Mouse (Mus musculus) gastrocnemius, postnatal 10 days (tissue): ENCODE results near the gene Ascc3. TPM values are rescaled to one million over a fixed set of nuclear protein-coding genes. Genes with fewer than 3 reads are reported as not detected.

Experiments used
- DNase-seq: peaks from one replicate; pipeline ENCODE4 v3.0.0; 2021; ENCODE audit warnings: mixed read lengths
- total RNA-seq, 2 experiments: library from RNA; stranded (reverse); gene quantifications; 2 replicates each; pipeline ENCODE4 v1.2.3; 2021

Gene Ascc3
- total RNA-seq, 2 experiments from 2014 or later: 13.6 to 17.1 TPM

DNA sequence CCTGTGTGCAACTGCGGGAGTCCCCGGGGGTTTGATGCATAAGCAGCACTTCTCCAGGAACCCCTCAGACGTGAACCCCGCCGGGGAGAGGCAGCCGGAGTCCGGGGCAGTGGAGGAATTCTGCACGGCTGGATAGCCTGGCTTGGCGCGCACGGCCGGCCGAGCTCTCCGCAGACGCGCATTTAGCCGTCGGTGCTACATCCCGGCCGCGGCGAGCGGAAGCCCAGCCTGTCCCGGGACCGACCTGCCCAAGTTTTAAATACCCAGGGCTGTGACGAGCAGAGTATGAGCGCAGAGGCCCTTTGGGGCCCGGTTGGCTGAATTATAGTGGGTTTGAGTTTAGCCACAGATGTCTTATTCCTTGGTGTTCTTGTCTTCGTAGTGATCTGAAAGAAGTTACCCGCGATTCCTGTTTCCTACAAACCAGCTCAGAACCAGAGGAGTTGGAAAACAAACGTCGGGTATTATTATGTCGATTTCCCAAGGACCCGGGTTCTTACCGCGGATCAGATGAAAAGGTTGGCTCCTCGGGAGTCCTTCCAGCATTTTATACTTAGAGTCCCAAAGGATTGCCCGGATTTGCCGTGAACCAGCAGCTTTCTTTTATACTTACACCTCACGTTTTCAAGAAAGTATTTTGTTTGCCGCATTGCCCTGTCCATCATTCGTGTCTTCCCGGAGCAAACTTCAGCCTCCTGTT is 302.8 kb downstream of the Ascc3 start:
- DNase-seq: no peak

DNA sequence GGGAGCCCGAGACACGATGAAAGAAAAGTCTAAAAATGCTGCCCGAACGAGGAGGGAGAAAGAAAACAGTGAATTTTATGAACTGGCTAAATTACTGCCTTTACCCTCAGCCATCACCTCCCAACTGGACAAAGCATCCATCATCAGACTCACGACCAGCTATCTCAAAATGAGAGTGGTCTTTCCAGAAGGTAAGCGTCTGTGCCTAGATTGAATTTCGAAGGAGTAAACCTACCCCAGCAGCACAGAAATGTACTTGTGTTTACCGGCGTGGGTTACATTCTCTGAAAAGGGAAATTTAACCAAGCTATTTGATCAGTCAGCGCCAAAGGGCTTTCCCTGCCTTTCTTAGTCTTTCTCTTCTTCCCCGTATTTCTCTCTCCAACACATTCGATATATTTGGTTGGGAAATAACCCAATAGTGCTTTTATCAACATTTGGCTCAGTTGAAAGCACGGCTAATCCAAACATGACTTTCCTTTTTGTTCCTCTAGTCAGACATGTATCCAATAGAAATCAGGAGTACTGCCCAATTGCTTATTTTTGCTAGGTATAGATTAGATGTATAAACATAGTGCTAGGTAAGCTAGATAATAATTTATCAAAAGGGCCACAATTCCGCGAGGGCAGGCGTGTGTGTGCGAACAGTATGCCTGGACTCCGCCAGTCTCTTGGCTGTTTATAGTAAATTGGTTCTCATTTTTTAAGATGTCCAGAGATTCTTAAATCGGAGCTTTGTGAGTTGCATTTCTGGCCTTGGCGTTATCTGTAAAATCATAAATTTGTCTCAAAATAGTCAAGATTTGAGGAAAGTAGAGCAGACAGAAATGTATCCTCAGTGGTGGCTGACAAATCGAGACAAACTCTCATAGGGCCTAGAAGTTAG is 303.7 kb downstream of the Ascc3 start:
- no peak for DNase-seq

DNA sequence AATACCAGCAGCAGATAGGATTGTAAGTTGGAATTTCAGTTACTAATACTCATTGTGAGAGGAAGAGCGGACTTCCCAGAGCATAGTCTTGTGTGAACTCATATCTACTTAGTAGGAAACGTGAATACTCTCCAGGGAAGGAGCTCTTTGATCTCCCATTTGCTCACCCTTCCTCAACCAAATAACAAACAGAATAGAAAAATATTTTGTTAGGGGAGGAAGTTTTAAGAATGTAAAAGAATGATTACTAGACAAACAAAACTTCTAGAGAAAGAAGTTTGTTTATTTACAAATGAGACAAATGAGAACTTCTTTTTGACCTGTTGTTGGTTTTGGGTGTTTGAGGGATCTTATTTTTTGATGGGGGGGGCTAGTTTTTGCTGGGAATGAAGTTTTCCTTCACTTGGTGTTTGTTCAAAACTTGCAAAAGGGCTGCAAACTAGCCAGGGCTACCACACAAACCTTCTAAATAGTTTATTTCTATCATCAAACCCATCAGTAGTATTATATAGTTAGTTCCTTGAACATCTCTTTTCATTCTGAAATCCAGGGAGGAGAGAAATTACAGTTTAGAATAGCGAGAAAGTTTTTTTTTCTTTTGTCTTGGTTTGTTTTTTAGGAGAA is 304.4 kb downstream of the Ascc3 start:
- no peak for DNase-seq

DNA sequence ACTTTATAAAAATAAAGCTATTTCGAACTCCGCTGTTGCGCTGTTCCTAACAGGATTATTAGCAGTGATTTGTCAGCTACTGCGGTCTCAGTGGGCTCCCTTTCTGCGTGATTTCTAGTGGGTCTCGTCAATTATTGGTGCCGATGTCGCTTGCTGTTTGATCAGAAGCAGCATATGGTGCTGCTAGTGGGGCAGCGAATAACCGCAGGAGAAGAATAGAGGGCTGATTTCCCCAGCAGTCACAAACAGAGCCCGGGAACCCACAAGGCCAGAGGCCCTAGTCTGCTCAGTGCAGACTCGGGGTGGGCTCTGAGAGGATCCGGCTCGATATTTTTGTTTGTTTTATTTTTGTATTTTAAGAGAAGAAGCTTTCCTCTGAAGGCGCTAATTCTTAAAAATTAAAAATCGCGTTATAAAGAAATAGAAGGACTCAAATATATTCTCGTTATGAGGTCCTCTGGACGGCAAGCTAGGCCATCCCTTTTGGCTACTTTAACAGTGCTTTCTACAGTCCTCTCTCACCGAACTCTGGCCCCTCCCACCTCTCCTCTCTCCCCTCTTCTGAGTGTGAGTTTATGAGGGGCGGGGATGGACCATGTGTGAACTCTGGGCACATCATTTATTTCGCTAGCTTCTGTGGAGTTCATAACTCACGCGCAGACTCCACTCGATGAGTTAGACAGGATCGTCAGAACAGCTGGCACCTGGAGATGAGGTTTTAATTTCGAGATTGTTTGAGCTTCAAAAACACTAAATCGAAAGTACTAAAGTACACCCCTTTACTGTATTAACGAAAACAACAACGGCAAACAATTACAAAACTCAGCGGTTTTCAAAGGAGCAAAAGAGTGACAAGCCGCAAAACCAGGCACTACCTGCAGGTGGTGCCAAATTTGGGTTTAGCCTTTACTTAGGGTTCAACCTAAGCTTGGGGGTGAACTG is 305.3 kb downstream of the Ascc3 start:
- DNase-seq: no peak

DNA sequence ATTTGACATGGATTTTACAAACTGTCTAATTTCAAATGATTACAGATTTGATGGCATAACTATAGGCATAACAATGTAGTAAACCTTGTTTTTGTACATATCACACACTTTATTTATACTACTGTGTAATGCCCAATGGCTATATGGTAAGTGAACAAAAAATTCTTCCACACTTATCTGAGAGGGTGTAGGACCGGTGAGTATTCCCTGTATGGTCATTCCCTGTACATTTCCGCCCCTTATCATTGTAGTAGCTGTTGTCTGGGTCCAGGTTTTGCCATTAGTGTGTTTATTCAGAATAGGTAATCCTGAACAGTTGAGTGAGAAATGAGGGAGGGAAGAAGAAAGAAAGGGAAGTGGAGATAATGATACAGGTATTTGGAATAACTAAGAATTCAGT is 306.2 kb downstream of the Ascc3 start:
- DNase-seq: no peak

DNA sequence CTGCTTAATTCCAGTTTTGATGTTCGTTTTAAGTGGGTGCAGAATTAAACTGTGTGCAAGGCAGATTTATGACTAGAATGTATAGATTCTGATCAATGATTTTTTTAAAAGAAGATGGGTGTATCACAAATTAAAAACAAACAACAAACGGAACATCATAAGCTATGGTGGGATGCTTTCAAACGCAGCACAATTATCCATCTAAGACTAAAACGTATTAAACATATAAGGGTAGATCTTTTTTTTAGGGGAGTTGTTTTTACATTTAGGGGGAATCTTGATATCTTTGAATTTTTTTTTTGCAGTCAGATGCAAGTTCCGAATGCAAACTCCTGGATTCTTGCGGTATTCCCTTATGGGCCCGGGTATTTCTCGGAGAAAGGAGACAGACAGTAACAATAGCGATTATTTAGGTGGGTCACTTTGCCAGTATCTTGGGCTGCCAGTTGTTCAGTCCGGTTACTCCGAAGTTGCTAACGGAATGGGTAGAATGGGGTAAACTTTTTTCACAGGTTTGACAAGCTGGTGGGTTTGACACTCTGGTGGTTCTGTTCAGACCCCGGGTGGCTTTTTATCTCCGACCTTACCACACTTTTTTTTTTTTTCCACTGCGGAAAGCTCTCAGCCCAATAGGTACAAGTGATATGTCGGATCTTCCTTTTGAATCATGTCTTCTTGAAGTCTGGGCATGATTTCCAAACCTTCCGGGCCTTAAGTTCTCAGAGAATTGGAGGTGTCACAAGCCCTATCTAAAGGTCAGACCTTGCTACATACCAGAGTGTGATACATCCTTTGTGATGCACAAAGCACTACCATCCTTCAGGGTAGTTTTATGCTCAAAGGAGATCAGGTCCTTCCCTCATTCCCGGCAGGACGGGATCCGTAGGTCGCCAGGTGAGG is 307.6 kb downstream of the Ascc3 start:
- no peak for DNase-seq
